ENCODE assay signal across 17 mouse cellular contexts in the genomic region with DNA sequence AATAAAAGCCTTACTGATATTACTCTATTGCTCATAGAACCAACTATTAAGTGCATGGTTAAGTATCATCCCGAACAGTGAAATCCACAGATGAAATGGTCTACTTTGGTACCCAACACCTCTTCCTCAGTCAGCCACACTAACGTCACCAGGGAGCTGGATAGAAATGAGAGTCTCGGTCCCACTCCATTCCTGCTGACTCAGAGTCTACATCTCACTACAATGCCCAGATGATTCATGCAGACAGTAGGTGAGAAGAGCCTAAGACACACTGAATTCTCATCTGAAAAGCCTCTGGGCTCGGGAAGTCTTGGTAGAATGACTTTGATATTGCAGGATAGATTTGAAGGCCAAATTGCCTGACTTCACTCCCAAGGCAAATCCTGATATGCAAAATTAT.
"Had no signal": no experiment of that assay in that cellular context is flagged by ENCODE, and none has a peak within 500 bp of the region (broad histone marks: within the 10 kb centered on the region; RNA-seq: fewer than 3 reads in every experiment).

No protein-coding gene starts in this region.

- H3K27ac ChIP-seq: liver, embryonic 15.5 days; lung, embryonic 15.5 days; macrophage; midbrain, embryonic 13.5 days; midbrain, embryonic 15.5 days; neural tube, embryonic 13.5 days; neural tube, embryonic 15.5 days had no signal

- H3K27me3 ChIP-seq: lung, embryonic 15.5 days; midbrain, embryonic 13.5 days; midbrain, embryonic 15.5 days; neural tube, embryonic 13.5 days; neural tube, embryonic 15.5 days had no signal

- H3K36me3 ChIP-seq: liver, embryonic 15.5 days; lung, embryonic 15.5 days; midbrain, embryonic 13.5 days; midbrain, embryonic 15.5 days; neural tube, embryonic 13.5 days; neural tube, embryonic 15.5 days had no signal

- ATAC-seq: midbrain, embryonic 13.5 days; midbrain, embryonic 15.5 days had no signal

- H3K4me3 ChIP-seq: liver, embryonic 15.5 days; lung, embryonic 15.5 days; megakaryocyte, embryonic 14.5 days; midbrain, embryonic 13.5 days; midbrain, embryonic 15.5 days; neural tube, embryonic 13.5 days; neural tube, embryonic 15.5 days had no signal

- DNase-seq: liver, postnatal 0 days; lung, adult 2 months; lung, postnatal 14 days; retina, postnatal 1 day; right cerebral cortex, postnatal 14 days; spleen, adult 18-20 months; thymus, adult 18-20 months; thymus, postnatal 14 days; thymus, postnatal 36 days had no signal

- H3K4me1 ChIP-seq: liver, embryonic 15.5 days; midbrain, embryonic 13.5 days; midbrain, embryonic 15.5 days; neural tube, embryonic 13.5 days had no signal
